Mouse (Mus musculus) small intestine, adult 2 months (tissue): ENCODE results near the gene Pank1.
A peak's percentile ranks its signal among the peaks of the same experiment; 100 is the strongest.

ENCODE experiments used
- CTCF ChIP-seq: fragments of 200-500 bp; IDR thresholded peaks from 2 replicates; pipeline ENCODE4 v1.5.1; 2012; ENCODE audit warnings: low read depth, mild to moderate bottlenecking, control low read depth, inconsistent platforms, low read length, moderate library complexity, mixed read lengths; ENCODE audit not compliant: insufficient replicate concordance, insufficient read length; ENCODE audit errors: extremely low read depth
- POLR2A ChIP-seq: fragments of 200-500 bp; IDR thresholded peaks from 2 replicates; pipeline ENCODE4 v1.6.1; 2012; ENCODE audit warnings: low read depth, mild to moderate bottlenecking, control low read depth, inconsistent platforms, low read length, moderate library complexity

GRCm38 (mm10) chr19:34878603-34879541, at the start of gene Pank1:
- TF ChIP-seq CTCF: no peak
- TF ChIP-seq POLR2A: peak; percentile 34; the same call in 1 of the 2 replicates
